Mouse (Mus musculus): ENCODE measurements around the gene Immp2l. TPM values are rescaled to one million over a fixed set of nuclear protein-coding genes. Genes with fewer than 3 reads are reported as not detected.
A peak's percentile ranks its signal among the peaks of the same experiment; 100 is the strongest.

Gene Immp2l
- polyA plus RNA-seq, 1 experiment: 0.62 TPM

DNA sequence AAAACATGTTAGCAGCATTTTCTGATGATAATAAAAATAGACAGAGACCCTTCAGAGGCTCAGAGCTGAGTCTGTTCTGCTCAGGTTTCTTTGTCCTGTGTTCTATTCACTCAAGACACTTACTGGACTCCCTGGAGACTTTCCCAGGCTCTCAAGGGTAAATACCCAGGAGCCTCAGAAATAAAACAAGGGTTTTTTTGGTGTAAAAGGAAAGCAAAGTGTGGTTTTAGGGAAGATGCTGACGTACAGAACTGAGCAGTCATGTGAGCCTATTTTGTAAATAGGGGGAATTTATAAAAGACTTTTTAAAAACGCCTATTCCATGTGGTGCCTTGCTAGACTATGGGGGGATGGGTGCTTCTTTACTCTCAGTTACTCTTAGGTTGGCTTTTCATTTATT is 502.8 kb downstream of the Immp2l start:
- no peaks in the 10 kb centered on the region for H3K27me3 ChIP-seq (replicated peaks)
- no peaks in the 10 kb centered on the region for H3K36me3 ChIP-seq (replicated peaks; ENCODE audit: low read length)
- no peaks in the 10 kb centered on the region for H3K4me1 ChIP-seq
- TF ChIP-seq FLI1 (IDR thresholded peaks at IDR 0.05; ENCODE audit: low read length): no peak
- TF ChIP-seq GATA1 (IDR thresholded peaks at IDR 0.05; ENCODE audit: borderline replicate concordance, low read length): no peak
- H3K4me3 ChIP-seq (replicated peaks): no peak overlapping the region
- no peaks in the 10 kb centered on the region for H3K9me3 ChIP-seq

DNA sequence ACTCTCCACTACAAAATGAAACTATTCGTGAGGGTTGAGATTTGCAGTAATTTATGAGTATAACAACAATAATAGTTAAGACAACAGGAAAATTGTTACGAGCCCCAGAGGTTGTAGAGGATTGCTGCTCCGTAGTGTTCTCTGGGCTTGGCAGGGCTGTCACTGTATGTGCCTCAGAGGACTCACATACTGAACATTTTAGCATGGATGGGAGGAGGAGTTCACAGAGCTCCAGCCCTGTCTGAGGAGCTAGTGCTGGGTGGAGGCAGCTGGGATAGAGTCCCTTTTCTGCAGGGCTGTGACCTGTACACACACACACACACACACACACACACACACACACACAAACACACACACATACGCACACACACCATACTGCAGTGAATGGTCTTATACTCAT is 504.5 kb downstream of the Immp2l start:
- H3K4me1 ChIP-seq: no peaks in the 10 kb centered on the region
- no peaks in the 10 kb centered on the region for H3K27me3 ChIP-seq (replicated peaks)
- no peak overlapping the region for H3K4me3 ChIP-seq (replicated peaks)
- TF ChIP-seq FLI1 (IDR thresholded peaks at IDR 0.05; ENCODE audit: low read length) (no peak), GATA1 (IDR thresholded peaks at IDR 0.05; ENCODE audit: borderline replicate concordance, low read length) (no peak)
- no peaks in the 10 kb centered on the region for H3K9me3 ChIP-seq
- H3K36me3 ChIP-seq (replicated peaks; ENCODE audit: low read length): no peaks in the 10 kb centered on the region

DNA sequence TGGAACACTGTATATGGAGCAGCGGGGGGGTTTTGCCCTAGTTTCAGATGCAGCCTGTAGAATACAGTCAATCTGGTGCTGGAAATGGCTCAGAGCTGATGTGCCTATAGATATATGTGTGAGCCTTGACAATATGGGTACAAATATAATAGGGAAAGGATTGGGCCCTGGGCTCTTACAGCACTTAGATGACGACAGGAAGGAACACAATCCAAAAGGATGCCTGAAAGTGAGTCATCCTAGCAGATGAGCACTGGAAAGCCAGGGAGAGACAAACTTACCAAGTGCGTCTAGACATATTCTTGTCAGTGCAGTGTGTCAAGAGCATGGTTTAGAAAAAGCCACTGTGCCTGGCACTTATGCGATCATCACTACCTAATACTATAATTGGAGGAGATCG is 516.1 kb downstream of the Immp2l start:
- Histone ChIP-seq H3K4me1 (no peaks in the 10 kb centered on the region), H3K4me3 (replicated peaks) (no peak overlapping the region), H3K27me3 (replicated peaks) (no peaks in the 10 kb centered on the region), H3K9me3 (no peaks in the 10 kb centered on the region), H3K36me3 (replicated peaks; ENCODE audit: low read length) (no peaks in the 10 kb centered on the region)
- no peak for TF ChIP-seq GATA1 (IDR thresholded peaks at IDR 0.05; ENCODE audit: borderline replicate concordance, low read length)
- TF ChIP-seq FLI1 (IDR thresholded peaks at IDR 0.05; ENCODE audit: low read length): no peak

DNA sequence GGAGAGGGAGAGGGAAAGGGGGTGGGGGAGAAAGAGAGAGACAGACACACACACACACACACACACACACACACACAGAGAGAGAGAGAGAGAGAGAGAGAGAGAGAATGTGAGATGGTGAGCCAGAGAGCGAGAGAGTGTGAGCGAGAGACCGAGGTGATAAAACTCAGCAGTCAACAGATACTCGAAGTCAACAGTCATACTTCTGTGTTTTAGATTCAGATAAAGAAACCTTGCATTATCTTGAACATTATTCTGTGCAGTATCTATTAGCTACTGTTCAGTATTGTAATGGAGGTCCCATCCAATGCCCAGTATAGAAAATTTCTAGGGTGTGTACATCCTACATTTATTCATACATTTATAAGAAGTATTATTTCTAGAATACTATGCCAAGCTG is 527.7 kb downstream of the Immp2l start:
- H3K27me3 ChIP-seq (replicated peaks): no peaks in the 10 kb centered on the region
- TF ChIP-seq FLI1 (IDR thresholded peaks at IDR 0.05; ENCODE audit: low read length) (no peak), GATA1 (IDR thresholded peaks at IDR 0.05; ENCODE audit: borderline replicate concordance, low read length) (no peak)

DNA sequence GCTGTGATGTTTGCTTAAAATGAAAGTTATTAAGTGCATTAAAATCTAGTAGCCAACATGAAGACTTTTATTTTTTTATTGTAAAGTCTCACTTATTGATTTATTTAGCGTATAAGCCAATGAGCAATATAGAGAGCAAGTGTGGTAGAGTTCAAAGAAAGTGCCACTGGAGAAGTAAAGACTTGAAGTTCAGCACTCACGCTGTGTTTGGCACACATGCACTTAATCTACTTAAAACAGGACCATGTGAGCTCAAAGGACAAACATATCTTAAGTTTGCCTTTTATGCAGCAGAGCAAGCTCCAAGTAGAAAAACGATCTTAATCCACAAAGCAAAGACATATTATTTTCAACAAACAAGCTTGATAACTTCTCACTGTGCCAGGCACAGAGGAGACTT is 533.9 kb downstream of the Immp2l start:
- TF ChIP-seq GATA1 (IDR thresholded peaks at IDR 0.05; ENCODE audit: borderline replicate concordance, low read length) (no peak), FLI1 (IDR thresholded peaks at IDR 0.05; ENCODE audit: low read length) (no peak)
- Histone ChIP-seq H3K27me3 (replicated peaks) (no peaks in the 10 kb centered on the region), H3K4me3 (replicated peaks) (no peak overlapping the region), H3K9me3 (no peaks in the 10 kb centered on the region), H3K4me1 (peaks cover 12% of the 10 kb centered on the region), H3K36me3 (replicated peaks; ENCODE audit: low read length) (no peaks in the 10 kb centered on the region)

More for the DNA sequence above, 527.7 kb downstream of the Immp2l start:
- no peak overlapping the region for H3K4me3 ChIP-seq (replicated peaks)
- no peaks in the 10 kb centered on the region for H3K9me3 ChIP-seq
- no peaks in the 10 kb centered on the region for H3K36me3 ChIP-seq (replicated peaks; ENCODE audit: low read length)
- peaks cover 6% of the 10 kb centered on the region for H3K4me1 ChIP-seq

DNA sequence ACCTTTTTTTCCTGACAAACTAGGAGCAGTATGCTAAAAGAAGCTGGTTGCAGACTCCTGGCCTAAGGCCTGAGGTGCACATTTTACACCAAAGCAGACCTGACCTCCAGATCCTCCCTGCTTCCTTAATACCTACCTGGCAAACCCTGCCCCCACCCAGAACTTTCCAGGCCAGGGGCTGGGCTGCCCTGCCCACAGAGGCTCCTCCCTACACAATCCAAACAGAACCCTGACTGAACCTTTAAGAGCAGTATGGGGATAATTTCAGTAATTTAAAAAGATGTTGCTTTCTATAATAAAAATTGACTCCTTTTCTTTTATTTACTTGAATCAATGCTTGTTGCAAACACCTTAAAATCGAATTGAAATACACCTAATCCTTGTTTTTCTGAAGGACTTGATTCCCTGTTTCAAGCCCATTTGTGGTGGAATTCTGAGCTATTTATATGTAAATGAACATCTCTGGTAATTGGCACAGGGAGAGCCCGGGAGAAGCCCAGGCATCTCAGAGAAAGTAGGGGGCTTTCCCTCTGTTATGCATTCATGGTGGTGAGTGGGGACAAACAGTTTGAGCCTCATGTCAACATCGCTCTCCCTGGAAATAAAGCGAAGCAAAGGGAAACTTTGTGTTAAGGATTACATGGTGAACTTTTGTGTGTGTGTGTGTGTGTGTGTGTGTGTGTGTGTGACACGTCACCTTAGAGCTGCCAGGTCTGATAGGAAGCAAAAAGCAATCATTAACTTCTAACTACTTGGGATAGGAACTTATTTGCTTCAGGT is 535.3 kb downstream of the Immp2l start:
- Histone ChIP-seq H3K4me3 (replicated peaks) (no peak overlapping the region), H3K4me1 (peaks cover 14% of the 10 kb centered on the region), H3K9me3 (no peaks in the 10 kb centered on the region), H3K27me3 (replicated peaks) (no peaks in the 10 kb centered on the region), H3K36me3 (replicated peaks; ENCODE audit: low read length) (no peaks in the 10 kb centered on the region)
- TF ChIP-seq GATA1 (IDR thresholded peaks at IDR 0.05; ENCODE audit: borderline replicate concordance, low read length) (no peak), FLI1 (IDR thresholded peaks at IDR 0.05; ENCODE audit: low read length) (no peak)

DNA sequence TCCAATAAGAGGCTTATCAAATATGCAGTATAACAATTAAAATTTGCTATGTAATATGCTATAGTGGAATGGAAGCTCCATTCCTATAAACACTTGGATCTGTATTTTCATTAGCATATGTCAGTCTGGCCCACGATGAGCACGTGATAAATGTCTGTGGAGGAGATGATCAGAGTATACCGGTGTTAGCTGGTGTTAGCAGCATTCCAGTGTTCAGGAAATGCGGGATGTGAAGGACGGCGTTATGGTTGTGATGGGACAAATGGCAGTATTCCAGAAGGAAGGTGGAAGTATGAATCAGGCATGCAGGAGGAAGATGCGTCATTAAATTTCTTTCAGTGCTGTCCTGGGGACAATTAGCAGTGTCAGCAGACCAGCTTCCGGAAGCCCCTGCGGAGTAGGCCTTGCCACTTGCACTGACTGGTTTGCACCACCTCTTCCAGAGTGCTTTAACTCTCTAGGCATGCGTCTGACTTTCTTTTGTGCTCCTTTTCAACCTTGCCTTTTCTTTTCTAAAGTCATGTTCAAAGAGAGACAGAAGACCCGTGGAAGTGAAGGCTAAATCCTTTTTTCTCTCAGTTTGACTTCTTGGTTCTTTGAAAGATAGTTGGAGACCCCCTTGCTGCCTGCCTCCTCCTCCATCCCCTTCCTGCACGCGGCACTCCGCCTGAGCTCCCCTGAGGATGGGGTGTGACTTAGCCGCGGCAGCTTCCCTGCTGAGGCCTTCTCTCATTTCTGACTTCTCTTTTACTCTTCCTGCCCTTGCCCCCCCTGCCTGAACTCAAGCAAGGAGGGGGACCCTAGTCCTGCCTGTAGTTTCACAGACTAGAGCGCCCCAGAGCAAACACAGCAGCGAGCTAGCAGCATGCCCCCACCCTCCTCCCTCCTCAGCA is 541.9 kb downstream of the Immp2l start:
- Histone ChIP-seq H3K36me3 (replicated peaks; ENCODE audit: low read length) (no peaks in the 10 kb centered on the region), H3K4me1 (peaks cover 12% of the 10 kb centered on the region; the same call in 1 of the 2 replicates), H3K4me3 (replicated peaks) (peak overlapping the region; percentile 62), H3K27me3 (replicated peaks) (no peaks in the 10 kb centered on the region), H3K9me3 (no peaks in the 10 kb centered on the region)
- TF ChIP-seq GATA1 (IDR thresholded peaks at IDR 0.05; ENCODE audit: borderline replicate concordance, low read length): no peak
- no peak for TF ChIP-seq FLI1 (IDR thresholded peaks at IDR 0.05; ENCODE audit: low read length)

DNA sequence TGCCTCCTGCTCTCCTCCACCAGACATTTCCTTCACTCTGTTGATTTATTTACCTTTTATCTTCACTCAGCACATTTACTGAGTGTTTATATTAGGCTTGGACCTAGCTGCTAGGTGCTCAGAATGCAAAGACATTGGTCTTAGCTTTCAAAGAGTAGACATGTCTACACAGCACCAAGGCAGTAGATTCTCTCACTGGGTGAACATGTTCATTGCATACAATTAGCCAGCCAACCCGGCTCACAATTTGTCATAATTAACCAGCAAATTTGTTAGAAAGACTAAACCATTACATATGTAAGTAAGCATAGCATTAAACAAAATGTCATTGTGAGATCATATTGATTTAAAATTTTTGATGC is 542.5 kb downstream of the Immp2l start:
- H3K27me3 ChIP-seq (replicated peaks): no peaks in the 10 kb centered on the region
- peaks cover 12% of the 10 kb centered on the region; the same call in 1 of the 2 replicates for H3K4me1 ChIP-seq
- TF ChIP-seq FLI1 (IDR thresholded peaks at IDR 0.05; ENCODE audit: low read length) (no peak), GATA1 (IDR thresholded peaks at IDR 0.05; ENCODE audit: borderline replicate concordance, low read length) (no peak)
- peak overlapping the region; percentile 62 for H3K4me3 ChIP-seq (replicated peaks)
- no peaks in the 10 kb centered on the region for H3K36me3 ChIP-seq (replicated peaks; ENCODE audit: low read length)
- no peaks in the 10 kb centered on the region for H3K9me3 ChIP-seq

DNA sequence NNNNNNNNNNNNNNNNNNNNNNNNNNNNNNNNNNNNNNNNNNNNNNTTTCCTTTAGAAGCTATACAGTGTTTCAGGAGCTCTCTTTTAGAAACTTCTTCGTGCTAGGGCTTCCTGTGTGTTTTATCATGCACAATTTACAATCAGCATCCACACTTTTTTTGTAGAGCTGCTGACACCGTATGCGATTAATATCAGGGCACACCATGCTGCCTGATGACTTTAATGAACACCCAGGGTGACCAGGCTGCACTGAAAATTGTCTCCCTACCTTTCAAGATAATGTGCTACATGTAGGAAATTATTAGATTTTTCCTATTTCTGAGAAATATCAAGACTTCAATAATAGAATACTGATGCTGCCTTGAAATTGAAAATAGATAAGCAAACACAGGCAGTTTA is 549.9 kb downstream of the Immp2l start:
- TF ChIP-seq FLI1 (IDR thresholded peaks at IDR 0.05; ENCODE audit: low read length) (no peak), GATA1 (IDR thresholded peaks at IDR 0.05; ENCODE audit: borderline replicate concordance, low read length) (no peak)
- H3K4me3 ChIP-seq (replicated peaks): no peak overlapping the region
- no peaks in the 10 kb centered on the region for H3K9me3 ChIP-seq
- H3K4me1 ChIP-seq: peaks cover 4% of the 10 kb centered on the region; the same call in 1 of the 2 replicates
- H3K27me3 ChIP-seq (replicated peaks): no peaks in the 10 kb centered on the region
- H3K36me3 ChIP-seq (replicated peaks; ENCODE audit: low read length): no peaks in the 10 kb centered on the region

DNA sequence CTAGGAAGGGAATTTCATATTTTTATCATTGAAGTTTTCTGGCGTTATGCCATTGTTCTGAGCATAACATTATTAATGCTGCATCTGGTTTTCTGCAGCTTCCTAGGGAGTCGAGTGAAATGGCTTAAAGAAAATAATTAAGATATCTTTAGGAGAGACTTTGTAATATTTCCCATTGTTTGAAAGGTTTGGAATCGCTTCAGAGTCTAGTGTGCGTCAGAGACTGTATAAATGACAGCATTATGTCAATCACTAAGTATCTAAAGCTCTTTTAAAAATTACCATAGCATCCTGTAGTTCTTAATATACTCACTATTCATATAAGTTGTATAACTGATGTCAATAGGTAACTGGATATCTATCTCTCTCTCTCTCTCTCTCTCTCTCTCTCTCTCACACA is 551.3 kb downstream of the Immp2l start:
- peaks cover 4% of the 10 kb centered on the region; the same call in 1 of the 2 replicates for H3K4me1 ChIP-seq
- no peak for TF ChIP-seq GATA1 (IDR thresholded peaks at IDR 0.05; ENCODE audit: borderline replicate concordance, low read length)
- TF ChIP-seq FLI1 (IDR thresholded peaks at IDR 0.05; ENCODE audit: low read length): no peak
- no peaks in the 10 kb centered on the region for H3K27me3 ChIP-seq (replicated peaks)
- no peaks in the 10 kb centered on the region for H3K9me3 ChIP-seq
- no peaks in the 10 kb centered on the region for H3K36me3 ChIP-seq (replicated peaks; ENCODE audit: low read length)
- no peak overlapping the region for H3K4me3 ChIP-seq (replicated peaks)
